Mouse (Mus musculus) neural tube, embryonic 12.5 days (tissue): ENCODE measurements around the gene Cnn2. TPM values are rescaled to one million over a fixed set of nuclear protein-coding genes. Genes with fewer than 3 reads are reported as not detected.

Experiments
- ATAC-seq: fragments of 200-750 bp; cut with Nextera tagmentation; 2 replicates; pipeline ENCODE4 v1.8.0; 2017; ENCODE audit warnings: low read depth, mild to moderate bottlenecking, moderate TSS enrichment, moderate library complexity; ENCODE audit not compliant: low FRiP score
- H3K27ac ChIP-seq: fragments of 300-500 bp; sonication (generic); 2 replicates; pipeline ENCODE4 v1.5.1; 2016
- H3K27me3 ChIP-seq: fragments of 300-500 bp; sonication (generic); replicated peaks from 2 replicates; pipeline ENCODE4 v1.6.1; 2016; ENCODE audit warnings: mild to moderate bottlenecking
- H3K36me3 ChIP-seq: fragments of 300-500 bp; sonication (generic); 2 replicates; pipeline ENCODE4 v1.6.1; 2016; ENCODE audit warnings: mild to moderate bottlenecking
- H3K4me1 ChIP-seq: fragments of 300-500 bp; sonication (generic); 2 replicates; pipeline ENCODE4 v1.6.1; 2016
- H3K4me2 ChIP-seq: fragments of 300-500 bp; sonication (generic); replicated peaks from 2 replicates; pipeline ENCODE4 v1.6.1; 2016; ENCODE audit warnings: mild to moderate bottlenecking
- H3K4me3 ChIP-seq: fragments of 300-500 bp; sonication (generic); 2 replicates; pipeline ENCODE4 v1.5.1; 2016
- H3K9ac ChIP-seq: fragments of 300-500 bp; sonication (generic); 2 replicates; pipeline ENCODE4 v1.6.1; 2016; ENCODE audit warnings: mild to moderate bottlenecking
- H3K9me3 ChIP-seq: fragments of 300-500 bp; sonication (generic); 2 replicates; pipeline ENCODE4 v1.6.1; 2016; ENCODE audit warnings: mild to moderate bottlenecking
- WGBS: fragments of 180-500 bp; shearing (Covaris S2); methylation state at CpG from one replicate; pipeline ENCODE4 v1.1.7; 2016; 5-methylcytosine and 5-hydroxymethylcytosine counted together
- polyA plus RNA-seq: library from polyadenylated mRNA; unstranded; fragments of >200 nt; fragmentation: Nextera tagmentation; extraction: Ambion mirVana; gene quantifications from 2 replicates; pipeline ENCODE4 v1.2.1, GENCODE M21; 2016

Gene Cnn2
- polyA plus RNA-seq, 1 experiment from 2014 or later = 107 TPM

DNA sequence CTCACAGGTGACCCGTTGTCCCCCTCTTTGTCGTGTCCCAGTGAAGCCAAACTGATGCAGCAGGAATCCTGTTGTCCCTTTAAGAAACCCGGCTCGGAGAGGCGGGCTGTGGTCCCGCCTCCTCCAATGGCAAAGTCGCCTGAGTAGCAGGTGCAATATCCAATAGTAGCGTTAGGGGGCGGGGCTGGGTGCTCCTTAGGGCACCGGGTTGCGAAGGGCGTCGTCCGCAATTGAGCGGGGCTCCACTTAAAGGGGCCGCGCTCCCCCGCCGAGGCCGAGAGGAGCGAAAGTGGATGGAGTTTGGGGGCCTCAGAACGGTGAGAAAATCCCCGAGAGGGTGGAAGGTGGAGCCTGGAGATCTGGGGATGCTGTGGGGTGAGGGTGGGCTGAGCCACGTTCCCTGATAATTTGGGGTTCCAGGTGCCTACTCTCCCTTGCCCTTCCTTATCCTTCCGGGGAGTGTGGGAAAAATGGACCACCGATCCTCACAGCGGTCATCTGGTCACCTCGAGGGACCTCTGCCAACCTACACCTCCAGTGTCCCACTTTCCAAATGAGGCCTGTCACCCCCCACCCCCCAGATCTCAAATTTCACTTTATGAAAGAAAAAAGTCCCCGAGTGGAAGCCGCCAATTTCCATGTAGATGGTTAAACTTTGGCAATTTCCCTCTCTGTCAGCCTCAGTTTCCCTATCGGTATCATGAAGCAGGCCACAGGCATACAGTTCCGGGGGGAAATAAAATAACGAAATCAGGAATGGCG is 8.1 kb downstream of the Cnn2 start, which contains the start of gene Abca7:
TSS of gene Abca7 (plus strand) at position 223 of the 762 bp plus-strand sequence.
- Histone ChIP-seq H3K9ac (peak within 1 kb of the TSS; percentile 61), H3K27ac (peak within 1 kb of the TSS; percentile 26; the same call in 1 of the 2 replicates), H3K4me1 (peaks cover 11% of the 10 kb centered on the region), H3K4me2 (peak within 1 kb of the TSS; percentile 79), H3K9me3 (0 out of 2 replicates have a peak, but pooled peaks cover 3% of the 10 kb centered on the region), H3K4me3 (peak within 1 kb of the TSS; percentile 52), H3K36me3 (peaks cover 8% of the 10 kb centered on the region), H3K27me3 (peaks cover 9% of the 10 kb centered on the region)
- WGBS = under 1% methylated on average over 34 of the region's 34 CpGs
- ATAC-seq = peak; percentile 79

DNA sequence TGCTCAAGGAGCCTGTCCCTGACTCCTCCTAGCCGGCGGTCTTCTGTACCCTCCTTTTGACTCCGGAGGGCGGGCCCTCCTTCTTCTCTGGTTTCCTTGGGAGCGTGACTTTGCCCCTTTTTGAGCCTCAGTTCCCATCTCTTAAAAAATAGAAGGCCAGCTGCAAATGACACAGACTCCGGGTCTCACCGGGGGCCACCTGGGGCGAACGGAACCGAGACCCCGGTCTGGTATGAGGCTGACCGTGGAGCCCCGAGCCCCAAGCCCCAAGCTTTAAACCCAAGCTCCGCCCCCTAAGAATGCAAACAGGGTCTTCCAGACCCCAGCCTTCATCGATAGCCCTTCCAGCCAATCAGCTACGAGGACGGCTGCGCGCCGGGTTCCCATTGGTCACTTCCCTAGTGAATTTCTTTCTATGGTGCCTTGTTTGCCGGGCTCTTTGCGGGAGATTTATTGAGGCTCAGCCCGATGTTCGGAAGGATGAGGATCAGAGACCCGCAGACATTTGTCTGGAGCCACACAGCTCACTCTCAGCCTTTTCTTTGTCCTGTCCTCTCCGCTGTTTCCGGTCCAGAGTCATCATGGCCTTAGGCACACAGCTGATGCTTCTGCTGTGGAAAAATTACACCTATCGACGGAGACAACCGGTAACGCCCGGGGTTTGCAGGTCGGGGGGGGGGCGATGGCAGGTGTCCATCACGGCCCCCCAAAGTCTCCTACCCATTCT is 8.8 kb downstream of the Cnn2 start:
- H3K9ac ChIP-seq = peak overlapping the region; percentile 61
- H3K9me3 ChIP-seq = no peaks in the 10 kb centered on the region
- under 1% methylated on average over 35 of the region's 35 CpGs for WGBS
- H3K27ac ChIP-seq = peak overlapping the region; percentile 26; the same call in 1 of the 2 replicates
- ATAC-seq = peak; percentile 82
- H3K4me3 ChIP-seq = peak overlapping the region; percentile 52
- peaks cover 11% of the 10 kb centered on the region for H3K4me1 ChIP-seq
- H3K27me3 ChIP-seq = peaks cover 15% of the 10 kb centered on the region
- peaks cover 5% of the 10 kb centered on the region; the same call in 1 of the 2 replicates for H3K36me3 ChIP-seq
- peak overlapping the region; percentile 79 for H3K4me2 ChIP-seq

DNA sequence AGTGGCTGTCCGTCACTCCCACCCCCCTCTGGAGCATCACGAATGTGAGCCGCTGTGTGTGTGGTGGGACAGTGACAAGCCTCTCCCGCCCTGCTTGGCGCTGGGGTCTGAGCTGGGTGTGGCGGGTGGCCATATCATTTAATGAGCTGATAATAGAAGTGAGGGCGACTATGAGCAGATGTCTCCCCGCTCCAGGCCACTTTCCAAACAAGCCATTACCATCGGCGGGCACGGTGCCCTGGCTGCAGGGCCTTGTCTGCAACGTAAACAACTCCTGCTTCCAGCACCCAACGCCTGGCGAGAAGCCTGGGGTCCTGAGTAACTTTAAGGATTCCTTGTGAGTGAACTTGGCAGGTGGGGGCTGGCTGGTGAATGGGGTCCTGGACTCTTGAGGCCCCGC is 9.4 kb downstream of the Cnn2 start:
- 9% methylated on average over 15 of the region's 15 CpGs for WGBS
- ATAC-seq = peak; percentile 46
- Histone ChIP-seq H3K27me3 (peaks cover 21% of the 10 kb centered on the region), H3K4me3 (peak overlapping the region; percentile 52), H3K4me1 (peaks cover 12% of the 10 kb centered on the region), H3K27ac (0 out of 2 replicates have a peak overlapping the region, but pooled peaks have one; percentile 20), H3K36me3 (peaks cover 5% of the 10 kb centered on the region; the same call in 1 of the 2 replicates), H3K9me3 (no peaks in the 10 kb centered on the region), H3K4me2 (peak overlapping the region; percentile 79), H3K9ac (peak overlapping the region; percentile 51)

DNA sequence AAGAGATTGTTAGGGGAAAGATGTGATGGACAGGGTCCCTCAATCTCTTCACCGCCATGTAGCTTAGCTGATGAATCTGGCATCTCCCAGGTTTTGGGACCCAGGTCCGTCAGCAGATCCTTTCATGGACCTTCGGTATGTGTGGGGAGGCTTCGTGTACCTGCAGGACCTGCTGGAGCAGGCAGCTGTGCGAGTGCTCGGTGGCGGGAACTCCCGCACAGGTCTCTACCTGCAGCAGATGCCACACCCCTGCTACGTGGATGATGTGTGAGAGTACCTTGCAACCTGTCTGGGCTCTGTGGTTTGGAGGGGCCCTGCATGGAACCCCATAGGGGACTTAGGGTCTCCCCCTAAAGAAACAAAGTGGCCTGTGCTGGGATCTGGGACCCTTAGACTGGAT is 13.6 kb downstream of the Cnn2 start:
- ATAC-seq = no peak
- 84% methylated on average over 9 of the region's 9 CpGs for WGBS
- Histone ChIP-seq H3K27me3 (peaks cover 35% of the 10 kb centered on the region), H3K27ac (no peak overlapping the region), H3K4me1 (peaks cover 19% of the 10 kb centered on the region), H3K4me2 (no peak overlapping the region), H3K9ac (no peak overlapping the region), H3K9me3 (no peaks in the 10 kb centered on the region), H3K36me3 (no peaks in the 10 kb centered on the region), H3K4me3 (no peak overlapping the region)

DNA sequence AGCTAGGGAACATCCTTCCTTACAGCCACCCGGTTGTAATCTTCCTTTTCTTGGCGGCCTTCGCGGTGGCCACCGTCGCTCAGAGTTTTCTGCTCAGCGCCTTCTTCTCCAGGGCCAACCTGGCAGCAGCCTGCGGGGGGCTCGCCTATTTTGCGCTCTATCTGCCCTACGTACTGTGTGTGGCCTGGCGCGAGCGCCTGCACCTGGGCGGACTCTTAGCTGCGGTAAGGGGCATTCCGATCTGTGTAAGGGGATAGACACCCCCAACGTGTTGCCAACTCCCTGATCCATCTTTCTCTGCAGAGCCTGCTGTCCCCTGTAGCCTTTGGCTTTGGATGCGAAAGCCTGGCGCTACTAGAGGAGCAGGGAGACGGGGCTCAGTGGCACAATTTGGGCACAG is 14.4 kb downstream of the Cnn2 start:
- H3K4me1 ChIP-seq = peaks cover 14% of the 10 kb centered on the region
- WGBS = 28% methylated on average over 21 of the region's 21 CpGs
- no peaks in the 10 kb centered on the region for H3K9me3 ChIP-seq
- no peak overlapping the region for H3K9ac ChIP-seq
- ATAC-seq = no peak
- H3K36me3 ChIP-seq = peaks cover 3% of the 10 kb centered on the region
- H3K4me3 ChIP-seq = no peak overlapping the region
- H3K4me2 ChIP-seq = 0 out of 2 replicates have a peak overlapping the region, but pooled peaks have one; percentile 1
- no peak overlapping the region for H3K27ac ChIP-seq
- H3K27me3 ChIP-seq = peaks cover 35% of the 10 kb centered on the region

DNA sequence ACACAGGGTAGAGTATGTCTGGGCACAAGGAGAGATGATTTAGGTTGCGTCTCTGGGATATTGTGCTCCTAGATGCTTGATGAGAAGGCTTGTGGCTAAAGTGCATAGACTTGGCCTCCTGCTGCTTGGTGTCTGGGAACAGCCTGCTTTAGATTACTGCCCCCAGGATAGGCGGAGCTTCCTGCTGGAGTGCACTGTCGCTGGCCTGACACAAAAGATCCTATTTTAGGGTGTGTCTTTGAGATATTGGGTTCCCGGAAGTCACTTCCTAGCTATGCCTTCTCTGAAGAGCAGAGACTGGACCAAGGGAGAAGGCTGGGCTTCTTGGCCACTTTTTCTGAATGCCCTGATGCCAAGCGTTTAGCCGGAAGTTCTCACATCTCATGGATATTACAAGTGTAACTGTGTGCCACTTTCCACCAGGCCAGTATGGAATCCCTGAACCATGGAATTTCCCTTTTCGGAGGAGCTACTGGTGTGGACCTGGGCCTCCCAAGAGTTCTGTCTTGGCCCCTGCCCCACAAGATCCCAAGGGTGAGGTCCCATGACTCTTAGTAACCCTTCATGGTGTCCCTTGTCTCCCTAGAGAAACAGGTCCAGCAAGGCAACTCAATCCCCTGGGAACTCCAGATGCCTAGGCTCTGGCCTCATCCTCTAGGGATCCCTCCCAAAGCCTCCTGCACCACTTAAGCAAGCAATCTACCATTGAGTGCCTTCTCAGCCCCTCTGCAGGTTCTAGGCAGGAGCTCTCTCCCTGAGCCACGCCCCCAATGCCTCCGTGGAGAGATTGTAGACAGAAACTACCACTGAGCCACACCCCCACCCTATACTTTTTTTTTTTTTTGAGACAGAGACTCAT is 15.2 kb downstream of the Cnn2 start:
- no peak overlapping the region for H3K4me2 ChIP-seq
- no peak overlapping the region for H3K9ac ChIP-seq
- ATAC-seq = no peak
- H3K9me3 ChIP-seq = no peaks in the 10 kb centered on the region
- no peak overlapping the region for H3K27ac ChIP-seq
- no peak overlapping the region for H3K4me3 ChIP-seq
- H3K36me3 ChIP-seq = peaks cover 10% of the 10 kb centered on the region
- peaks cover 35% of the 10 kb centered on the region for H3K27me3 ChIP-seq
- 59% methylated on average over 9 of the region's 9 CpGs for WGBS
- H3K4me1 ChIP-seq = 0 out of 2 replicates have a peak, but pooled peaks cover 8% of the 10 kb centered on the region

DNA sequence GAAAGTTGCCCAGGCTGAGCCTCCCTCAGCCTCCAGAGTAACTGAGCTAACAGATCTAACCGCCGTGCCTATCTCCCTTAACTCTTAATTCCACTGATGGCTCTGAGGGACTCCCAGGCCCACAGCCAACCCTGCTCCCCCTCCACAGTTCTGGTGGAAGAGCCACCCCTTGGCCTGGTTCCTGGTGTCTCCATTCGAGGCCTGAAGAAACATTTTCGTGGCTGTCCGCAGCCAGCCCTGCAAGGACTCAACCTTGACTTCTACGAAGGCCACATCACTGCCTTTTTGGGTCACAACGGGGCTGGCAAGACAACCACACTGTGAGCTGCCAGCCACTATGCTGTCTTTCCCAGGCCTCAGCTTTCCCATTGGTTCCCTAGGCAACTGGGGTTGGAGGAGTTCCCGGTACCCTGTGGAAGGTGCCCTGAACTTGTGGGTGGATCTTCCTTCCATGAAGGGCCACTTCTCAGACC is 15.9 kb downstream of the Cnn2 start:
- ATAC-seq = no peak
- Histone ChIP-seq H3K9me3 (no peaks in the 10 kb centered on the region), H3K9ac (no peak overlapping the region), H3K4me2 (no peak overlapping the region), H3K4me1 (0 out of 2 replicates have a peak, but pooled peaks cover 8% of the 10 kb centered on the region), H3K36me3 (peaks cover 17% of the 10 kb centered on the region), H3K27ac (no peak overlapping the region), H3K27me3 (peaks cover 35% of the 10 kb centered on the region), H3K4me3 (no peak overlapping the region)
- 93% methylated on average over 8 of the region's 8 CpGs for WGBS

DNA sequence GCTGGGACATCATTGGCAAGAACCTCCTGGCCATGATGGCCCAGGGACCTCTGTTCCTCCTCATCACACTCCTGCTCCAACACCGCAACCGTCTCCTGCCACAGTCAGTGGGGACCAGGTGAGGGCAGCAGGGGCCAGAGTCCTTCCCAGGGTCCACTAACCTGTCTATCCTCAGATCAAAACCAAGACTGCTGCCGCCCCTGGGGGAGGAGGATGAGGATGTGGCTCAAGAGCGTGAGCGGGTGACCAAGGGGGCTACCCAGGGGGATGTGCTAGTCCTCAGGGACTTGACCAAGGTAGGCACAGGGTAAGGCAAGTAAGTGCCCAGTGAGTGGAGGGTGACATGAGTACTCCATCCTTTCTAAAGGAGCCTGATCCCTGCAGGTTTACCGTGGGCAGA is 23.4 kb downstream of the Cnn2 start:
- Histone ChIP-seq H3K9me3 (peaks cover 22% of the 10 kb centered on the region), H3K27ac (no peak overlapping the region), H3K36me3 (peaks cover 59% of the 10 kb centered on the region), H3K4me2 (no peak overlapping the region), H3K4me3 (no peak overlapping the region), H3K4me1 (no peaks in the 10 kb centered on the region), H3K9ac (no peak overlapping the region), H3K27me3 (peaks cover 54% of the 10 kb centered on the region)
- ATAC-seq = no peak
- 91% methylated on average over 6 of the region's 6 CpGs for WGBS

DNA sequence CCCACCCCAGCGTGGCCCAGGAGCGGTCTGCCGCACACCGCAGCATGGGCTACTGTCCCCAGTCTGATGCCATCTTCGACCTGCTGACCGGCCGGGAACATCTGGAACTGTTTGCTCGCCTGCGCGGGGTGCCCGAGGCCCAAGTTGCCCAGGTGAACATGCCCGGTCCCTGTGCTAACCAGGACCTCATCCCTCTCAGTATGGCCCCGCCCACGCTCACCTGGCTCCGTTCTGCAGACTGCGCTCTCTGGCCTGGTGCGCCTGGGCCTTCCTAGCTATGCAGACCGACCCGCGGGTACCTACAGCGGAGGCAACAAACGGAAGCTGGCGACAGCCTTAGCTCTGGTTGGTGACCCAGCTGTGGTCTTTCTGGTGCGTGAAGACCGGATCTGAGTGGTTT is 25.2 kb downstream of the Cnn2 start:
- Histone ChIP-seq H3K9ac (no peak overlapping the region), H3K4me3 (no peak overlapping the region), H3K4me2 (no peak overlapping the region), H3K9me3 (peaks cover 22% of the 10 kb centered on the region), H3K36me3 (peaks cover 48% of the 10 kb centered on the region), H3K27ac (no peak overlapping the region), H3K27me3 (peaks cover 67% of the 10 kb centered on the region), H3K4me1 (no peaks in the 10 kb centered on the region)
- ATAC-seq = no peak
- 30% methylated on average over 25 of the region's 25 CpGs for WGBS

DNA sequence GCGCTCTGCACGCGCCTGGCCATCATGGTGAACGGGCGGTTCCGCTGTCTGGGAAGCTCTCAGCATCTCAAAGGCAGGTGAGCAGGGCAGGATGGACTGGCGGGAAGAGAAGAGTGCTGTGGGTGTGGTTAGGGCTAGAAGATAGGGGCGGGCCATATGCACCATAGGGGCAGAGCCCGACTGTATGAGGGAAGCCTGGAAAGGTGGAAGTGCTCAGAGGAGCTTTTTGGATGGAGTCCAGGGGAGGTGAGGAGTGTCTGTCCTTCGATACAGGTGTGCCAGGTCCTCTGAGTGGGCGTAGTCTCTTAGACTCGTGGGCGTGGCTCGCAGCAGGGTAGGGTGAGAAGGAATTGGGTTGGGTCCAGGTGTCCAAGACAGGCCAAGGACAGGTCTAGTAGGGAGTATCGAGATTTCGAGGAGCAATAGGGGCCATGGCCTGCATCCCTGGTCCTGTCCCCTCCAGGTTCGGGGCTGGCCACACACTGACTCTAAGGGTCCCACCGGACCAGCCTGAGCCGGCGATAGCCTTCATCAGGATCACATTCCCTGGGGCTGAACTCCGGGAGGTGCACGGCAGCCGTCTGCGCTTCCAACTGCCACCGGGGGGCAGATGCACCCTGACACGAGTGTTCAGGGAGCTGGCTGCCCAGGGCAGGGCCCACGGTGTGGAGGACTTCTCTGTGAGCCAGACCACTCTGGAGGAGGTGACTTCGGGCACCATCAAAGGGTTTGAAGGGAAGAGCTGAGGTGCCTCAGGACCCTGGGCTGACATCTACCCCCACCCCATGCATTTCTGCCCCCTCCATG is 26.3 kb downstream of the Cnn2 start:
- Histone ChIP-seq H3K27me3 (peaks cover 78% of the 10 kb centered on the region), H3K4me1 (peaks cover 8% of the 10 kb centered on the region)
- WGBS = 21% methylated on average over 28 of the region's 28 CpGs

DNA sequence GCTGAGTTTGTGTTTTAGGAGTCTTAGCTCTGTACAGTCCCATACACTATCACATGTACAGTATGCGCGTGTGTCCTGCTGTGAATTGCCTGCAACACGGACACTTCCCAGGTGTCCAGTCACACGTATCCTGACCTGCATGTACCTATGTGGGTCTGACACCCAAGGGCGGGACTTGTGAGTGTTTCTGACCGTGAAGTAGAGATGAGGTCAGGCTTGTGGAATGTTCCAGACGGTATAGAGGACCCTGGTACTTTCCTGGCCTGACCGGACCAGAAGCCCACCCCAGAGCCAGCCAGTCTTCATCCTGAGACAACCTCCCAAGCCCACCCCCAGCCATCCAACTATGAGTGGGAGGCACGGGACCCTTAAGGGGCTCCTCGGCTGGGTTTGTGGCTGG is 27.2 kb downstream of the Cnn2 start:
- Histone ChIP-seq H3K27me3 (peaks cover 85% of the 10 kb centered on the region), H3K4me1 (peaks cover 10% of the 10 kb centered on the region), H3K27ac (no peak overlapping the region), H3K36me3 (peaks cover 29% of the 10 kb centered on the region), H3K4me2 (no peak overlapping the region), H3K9me3 (peaks cover 12% of the 10 kb centered on the region), H3K9ac (no peak overlapping the region), H3K4me3 (no peak overlapping the region)
- 83% methylated on average over 10 of the region's 10 CpGs for WGBS
- ATAC-seq = no peak

More for the DNA sequence above, 26.3 kb downstream of the Cnn2 start:
- Histone ChIP-seq H3K36me3 (peaks cover 38% of the 10 kb centered on the region), H3K27ac (no peak overlapping the region), H3K9me3 (peaks cover 20% of the 10 kb centered on the region), H3K4me3 (no peak overlapping the region), H3K4me2 (no peak overlapping the region), H3K9ac (no peak overlapping the region)
- ATAC-seq = no peak
